Mouse (Mus musculus) adrenal gland, postnatal 25 days (tissue): ENCODE measurements around the gene Rab34. TPM values are rescaled to one million over a fixed set of nuclear protein-coding genes. Genes with fewer than 3 reads are reported as not detected.

ENCODE experiments used
- DNase-seq: peaks from one replicate; pipeline ENCODE4 v3.0.0; 2021; ENCODE audit warnings: mixed read lengths
- microRNA-seq, 2 experiments: library from miRNA; unstranded; fragments of <30 nt; microRNA quantifications; one replicate each; pipeline ENCODE4 v1.2.0; 2021
- total RNA-seq: library from RNA; stranded (reverse); gene quantifications from 2 replicates; pipeline ENCODE4 v1.2.3, GENCODE M21; 2021

Gene Rab34
- total RNA-seq, 1 experiment from 2014 or later, result 97.4 TPM

GRCm38 (mm10) chr11:78215709-78216317 is 27.6 kb downstream of the Rab34 start:
- no peak for DNase-seq

- DNase-seq, result no peak
Measured at GRCm38 (mm10) chr11:78223586-78223985, 35.4 kb downstream of the Rab34 start.

- DNase-seq, result no peak
Measured at GRCm38 (mm10) chr11:78231518-78231917, 43.3 kb downstream of the Rab34 start.

DNA sequence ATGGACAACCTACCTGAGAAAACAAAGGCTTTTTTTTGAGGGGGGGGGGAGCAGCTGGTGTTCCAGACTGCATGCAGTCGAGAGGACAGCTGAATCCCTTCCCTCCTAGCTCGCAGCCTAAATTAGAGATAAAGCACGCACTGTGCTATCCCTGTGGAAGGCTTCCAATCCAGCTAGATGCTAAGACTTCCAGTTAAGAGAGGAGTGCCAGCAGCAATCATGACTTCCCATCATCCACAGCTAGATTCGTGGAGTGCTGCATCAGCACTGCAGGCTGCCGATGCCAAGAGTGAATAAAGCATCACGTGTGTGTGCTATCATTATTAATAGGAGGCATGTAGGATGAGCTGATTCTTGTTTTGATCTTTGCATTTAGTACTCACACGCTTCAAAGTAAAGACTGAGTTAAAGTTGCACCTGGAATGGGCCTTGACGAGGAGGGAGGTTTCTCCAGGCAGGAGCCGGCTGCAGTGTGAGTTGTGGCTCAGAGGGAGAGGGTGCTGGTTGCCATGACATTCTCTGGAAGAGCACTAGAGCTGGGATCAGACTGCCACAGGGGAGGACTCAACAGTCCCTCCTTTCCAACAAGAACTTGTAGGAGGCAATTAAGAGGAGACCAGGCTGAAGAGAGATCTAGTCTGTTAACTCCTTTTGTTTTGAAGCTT is 52.1 kb downstream of the Rab34 start:
- DNase-seq, result no peak

Small RNA genes lying within 50 kb of the gene (microRNA-seq; reads per million reads assigned to microRNA genes)
- gene Mir7653, result 0.34 to 0.36 reads per million in 2 experiments

Other genes starting within 250 kb of the Rab34 start
- gene Phf12, start 205.7 kb upstream of the Rab34 start, total RNA-seq, result 76.6 and 79.8 TPM in 2 replicates
- gene Dhrs13, start 156.2 kb upstream of the Rab34 start, total RNA-seq, result 18.6 and 19.1 TPM in 2 replicates
- 87.9 and 106 TPM in 2 replicates for gene Flot2, start 150.5 kb upstream of the Rab34 start, total RNA-seq
- gene Eral1, start 108.0 kb upstream of the Rab34 start, total RNA-seq, result 33.6 and 36.0 TPM in 2 replicates
- gene Fam222b, start 93.8 kb upstream of the Rab34 start, total RNA-seq, result 23.3 and 23.9 TPM in 2 replicates
- 35.6 and 42.3 TPM in 2 replicates for gene Traf4, start 22.8 kb upstream of the Rab34 start, total RNA-seq
- 15.7 and 17.6 TPM in 2 replicates for gene Nek8, start 11.8 kb upstream of the Rab34 start, total RNA-seq
- gene Tlcd1, start 11.7 kb upstream of the Rab34 start, total RNA-seq, result 73.0 and 107 TPM in 2 replicates
- gene Rpl23a, start 4.8 kb upstream of the Rab34 start, total RNA-seq, result 1,910 and 2,113 TPM in 2 replicates
- 14.6 and 16.8 TPM in 2 replicates for gene Proca1, start 5.0 kb downstream of the Rab34 start, total RNA-seq
- 96.9 and 111 TPM in 2 replicates for gene Sdf2, start 57.3 kb downstream of the Rab34 start, total RNA-seq
- 65.2 and 74.6 TPM in 2 replicates for gene Supt6, start 57.6 kb downstream of the Rab34 start, total RNA-seq
- gene 2610507B11Rik, start 73.3 kb downstream of the Rab34 start, total RNA-seq, result 163 and 168 TPM in 2 replicates
- 1.3 and 1.7 TPM in 2 replicates for gene BC030499, start 102.4 kb downstream of the Rab34 start, total RNA-seq
- 9.5 and 10.7 TPM in 2 replicates for gene Spag5, start 113.1 kb downstream of the Rab34 start, total RNA-seq
- gene Aldoc, start 134.5 kb downstream of the Rab34 start, total RNA-seq, result 20.9 and 23.2 TPM in 2 replicates
- 57.0 and 63.2 TPM in 2 replicates for gene Pigs, start 140.0 kb downstream of the Rab34 start, total RNA-seq
- gene Unc119, start 155.1 kb downstream of the Rab34 start, total RNA-seq, result 27.3 and 45.5 TPM in 2 replicates
- 0.36 and 0.86 TPM in 2 replicates for gene Foxn1, start 198.1 kb downstream of the Rab34 start, total RNA-seq
- not detected in 2 replicates for gene Slc13a2, start 233.8 kb downstream of the Rab34 start, total RNA-seq